Mouse (Mus musculus) embryo, embryonic 11.5 days (tissue): ENCODE measurements around the gene Zfp263.

Experiments used
- DNase-seq: peaks from one replicate; pipeline ENCODE4 v3.0.0-alpha.2; 2012; ENCODE audit warnings: low read depth, low spot score

The Zfp263 gene

GRCm38 (mm10) chr16:3743503-3744185 is at the start of gene Zfp263:
Zfp263 (plus strand) TSS chr16:3744093.
- peak; percentile 97 for DNase-seq

- DNase-seq = no peak
Measured at GRCm38 (mm10) chr16:3699281-3699680, 44.6 kb upstream of the Zfp263 start.

GRCm38 (mm10) chr16:3700893-3701292 is 43.0 kb upstream of the Zfp263 start:
- no peak for DNase-seq

GRCm38 (mm10) chr16:3706680-3707079 is 37.2 kb upstream of the Zfp263 start:
- no peak for DNase-seq

- DNase-seq = no peak
Measured at GRCm38 (mm10) chr16:3714731-3715130, 29.2 kb upstream of the Zfp263 start.

- no peak for DNase-seq
Measured at GRCm38 (mm10) chr16:3717980-3718379, 25.9 kb upstream of the Zfp263 start, which contains the start of gene Mefv. Mefv (minus strand) TSS chr16:3718097.

- DNase-seq = no peak
Measured at GRCm38 (mm10) chr16:3723231-3723630, 20.7 kb upstream of the Zfp263 start.

GRCm38 (mm10) chr16:3727980-3728720 is 15.7 kb upstream of the Zfp263 start:
- no peak for DNase-seq

- no peak for DNase-seq
Measured at GRCm38 (mm10) chr16:3732612-3733011, 11.3 kb upstream of the Zfp263 start.

GRCm38 (mm10) chr16:3733198-3733732 is 10.6 kb upstream of the Zfp263 start:
- no peak for DNase-seq

- no peak for DNase-seq
Measured at GRCm38 (mm10) chr16:3742466-3742865, 1.4 kb upstream of the Zfp263 start.

- DNase-seq = no peak
Measured at GRCm38 (mm10) chr16:3744186-3744700, 350 bp downstream of the Zfp263 start.

- no peak for DNase-seq
Measured at GRCm38 (mm10) chr16:3745656-3746055, 1.8 kb downstream of the Zfp263 start.

GRCm38 (mm10) chr16:3748976-3749375 is 5.1 kb downstream of the Zfp263 start:
- no peak for DNase-seq

GRCm38 (mm10) chr16:3771603-3772002 is 27.7 kb downstream of the Zfp263 start:
- DNase-seq = no peak

- DNase-seq = no peak
Measured at GRCm38 (mm10) chr16:3776365-3776764, 32.5 kb downstream of the Zfp263 start.

- DNase-seq = no peak
Measured at GRCm38 (mm10) chr16:3777986-3778385, 34.1 kb downstream of the Zfp263 start.

GRCm38 (mm10) chr16:3781237-3781636 is 37.3 kb downstream of the Zfp263 start:
- no peak for DNase-seq

GRCm38 (mm10) chr16:3788394-3788793 is 44.5 kb downstream of the Zfp263 start:
- no peak for DNase-seq
